Mouse (Mus musculus) MEL (cell line): Measurements from ENCODE around the gene Gm5475. TPM values are rescaled to one million over a fixed set of nuclear protein-coding genes. Genes with fewer than 3 reads are reported as not detected.

Experiments
- DNase-seq: peaks from one replicate; pipeline ENCODE4 v3.0.0; 2011; ENCODE audit warnings: low read depth, low spot score
- H3K27ac ChIP-seq: 2 replicates; pipeline ENCODE4 v1.5.1; 2012; ENCODE audit warnings: low read depth, mild to moderate bottlenecking, control low read depth, low read length, moderate library complexity; ENCODE audit not compliant: control insufficient read depth
- H3K27me3 ChIP-seq, 2 experiments: fragments of 150-350 bp in 1 of 2; sonication (generic) in 1 of 2; 2 replicates each; pipeline ENCODE4 v1.6.1; 2012; ENCODE audit warnings: low read length in 2 of 2, mild to moderate bottlenecking in 2 of 2, improper control_type of control experiment in 1 of 2, moderate library complexity in 1 of 2; ENCODE audit not compliant: insufficient read depth in 2 of 2, control insufficient read depth in 1 of 2
- H3K36me3 ChIP-seq, 2 experiments: 2 replicates each; pipeline ENCODE4 v1.6.1; 2012 to 2014; ENCODE audit warnings: low read length in 2 of 2, improper control_type of control experiment in 1 of 2, inconsistent platforms in 1 of 2, mild to moderate bottlenecking in 1 of 2; ENCODE audit not compliant: insufficient read depth in 2 of 2, control insufficient read depth in 1 of 2
- H3K4me1 ChIP-seq, 2 experiments: fragments of 150-350 bp in 1 of 2; sonication (generic) in 1 of 2; 2 replicates each; pipeline ENCODE4 v1.6.1; 2012; ENCODE audit warnings: low read length in 2 of 2, improper control_type of control experiment in 1 of 2, mild to moderate bottlenecking in 1 of 2; ENCODE audit not compliant: insufficient read depth in 2 of 2, control insufficient read depth in 1 of 2
- H3K4me3 ChIP-seq, 2 experiments: fragments of 150-350 bp in 1 of 2; sonication (generic) in 1 of 2; 2 replicates each; pipeline ENCODE4 v1.5.1; 2012; ENCODE audit warnings: low read depth in 2 of 2, low read length in 2 of 2, mild to moderate bottlenecking in 2 of 2, moderate library complexity in 2 of 2, control low read depth in 1 of 2, improper control_type of control experiment in 1 of 2; ENCODE audit not compliant: control insufficient read depth in 1 of 2, insufficient read depth in 1 of 2
- H3K79me2 ChIP-seq: 2 replicates; pipeline ENCODE4 v1.6.1; 2012; ENCODE audit warnings: mild to moderate bottlenecking, low read length, moderate library complexity; ENCODE audit not compliant: control insufficient read depth, poor library complexity, insufficient read depth
- H3K9ac ChIP-seq: 2 replicates; pipeline ENCODE4 v1.6.1; 2012; ENCODE audit warnings: low read depth, mild to moderate bottlenecking, control low read depth, low read length, moderate library complexity; ENCODE audit not compliant: control insufficient read depth, poor library complexity, severe bottlenecking
- H3K9me3 ChIP-seq: fragments of 150-350 bp; sonication (generic); replicated peaks from 2 replicates; pipeline ENCODE4 v1.6.1; 2012; ENCODE audit warnings: mild to moderate bottlenecking, low read length, improper control_type of control experiment, moderate library complexity; ENCODE audit not compliant: insufficient read depth
- CHD2 ChIP-seq: IDR thresholded peaks from 2 replicates; pipeline ENCODE4 v1.6.1; 2011; ENCODE audit warnings: low read length, improper control_type of control experiment
- CTCF ChIP-seq, 3 experiments: IDR thresholded peaks in 2 of 3; conservative IDR thresholded peaks in 1 of 3; 2 replicates each; pipeline ENCODE4 v1.5.1; 2011 to 2012; ENCODE audit warnings: low read length in 3 of 3, low read depth in 2 of 3, mild to moderate bottlenecking in 2 of 3, improper control_type of control experiment in 1 of 3, inconsistent platforms in 1 of 3, mixed read lengths in 1 of 3, moderate library complexity in 1 of 3; ENCODE audit not compliant: control insufficient read depth in 1 of 3, insufficient read depth in 1 of 3, poor library complexity in 1 of 3, severe bottlenecking in 1 of 3
- E2F4 ChIP-seq: IDR thresholded peaks from 2 replicates; pipeline ENCODE4 v1.6.1; 2011; ENCODE audit warnings: low read depth, low read length, improper control_type of control experiment, borderline replicate concordance
- ETS1 ChIP-seq: IDR thresholded peaks from 2 replicates; pipeline ENCODE4 v1.6.1; 2012; ENCODE audit warnings: low read depth, mild to moderate bottlenecking, inconsistent platforms, low read length, improper control_type of control experiment, moderate library complexity
- GABPA ChIP-seq: IDR thresholded peaks from 2 replicates; pipeline ENCODE4 v1.6.1; 2012; ENCODE audit warnings: low read depth, mild to moderate bottlenecking, inconsistent platforms, low read length, improper control_type of control experiment, moderate library complexity
- HCFC1 ChIP-seq: IDR thresholded peaks from 2 replicates; pipeline ENCODE4 v1.6.1; 2012; ENCODE audit warnings: low read depth, mild to moderate bottlenecking, inconsistent platforms, low read length, improper control_type of control experiment, moderate library complexity
- KAT2A ChIP-seq: conservative IDR thresholded peaks from 2 replicates; pipeline ENCODE4 v1.6.1; 2012; ENCODE audit warnings: low read depth, low read length, improper control_type of control experiment, inconsistent platforms
- MAFK ChIP-seq: IDR thresholded peaks from 2 replicates; pipeline ENCODE4 v1.6.1; 2011; ENCODE audit warnings: low read depth, mild to moderate bottlenecking, low read length, improper control_type of control experiment, borderline replicate concordance
- MAX ChIP-seq: IDR thresholded peaks from 2 replicates; pipeline ENCODE4 v1.6.1; 2011; ENCODE audit warnings: low read length, improper control_type of control experiment
- MAZ ChIP-seq: IDR thresholded peaks from 2 replicates; pipeline ENCODE4 v1.6.1; 2012; ENCODE audit warnings: low read depth, mild to moderate bottlenecking, inconsistent platforms, low read length, improper control_type of control experiment
- MEF2A ChIP-seq: IDR thresholded peaks from 2 replicates; pipeline ENCODE4 v1.6.1; 2014; ENCODE audit warnings: low read depth, mild to moderate bottlenecking, inconsistent platforms, low read length, improper control_type of control experiment; ENCODE audit not compliant: poor library complexity, insufficient replicate concordance, severe bottlenecking; ENCODE audit errors: extremely low read depth
- MXI1 ChIP-seq: IDR thresholded peaks from 2 replicates; pipeline ENCODE4 v1.6.1; 2011; ENCODE audit warnings: mild to moderate bottlenecking, low read depth, low read length, improper control_type of control experiment
- MYB ChIP-seq: IDR thresholded peaks from 2 replicates; pipeline ENCODE4 v1.6.1; 2011; ENCODE audit warnings: mild to moderate bottlenecking, low read depth, low read length, improper control_type of control experiment
- MYC ChIP-seq: IDR thresholded peaks from 2 replicates; pipeline ENCODE4 v1.6.1; 2011; ENCODE audit warnings: low read depth, mild to moderate bottlenecking, low read length, improper control_type of control experiment, moderate library complexity
- POLR2AphosphoS2 ChIP-seq: IDR thresholded peaks from 2 replicates; pipeline ENCODE4 v1.6.1; 2011; ENCODE audit warnings: low read length, improper control_type of control experiment
- POLR2AphosphoS5 ChIP-seq: IDR thresholded peaks from 2 replicates; pipeline ENCODE4 v1.6.1; 2012; ENCODE audit warnings: low read depth, borderline replicate concordance, mild to moderate bottlenecking, inconsistent platforms, low read length, moderate library complexity, mixed read lengths
- RAD21 ChIP-seq: IDR thresholded peaks from 2 replicates; pipeline ENCODE4 v1.6.1; 2011; ENCODE audit warnings: mild to moderate bottlenecking, low read depth, low read length, improper control_type of control experiment
- SIN3A ChIP-seq: IDR thresholded peaks from 2 replicates; pipeline ENCODE4 v1.6.1; 2012; ENCODE audit warnings: low read length, improper control_type of control experiment, inconsistent platforms
- SMC3 ChIP-seq: IDR thresholded peaks from 2 replicates; pipeline ENCODE4 v1.6.1; 2011; ENCODE audit warnings: low read depth, low read length, improper control_type of control experiment
- TBP ChIP-seq: IDR thresholded peaks from 2 replicates; pipeline ENCODE4 v1.8.0; 2011; ENCODE audit warnings: low read depth, low read length, improper control_type of control experiment
- USF2 ChIP-seq, 2 experiments: IDR thresholded peaks; 2 replicates each; pipeline ENCODE4 v1.6.1; 2011 to 2012; ENCODE audit warnings: improper control_type of control experiment in 2 of 2, low read length in 2 of 2, borderline replicate concordance in 1 of 2, inconsistent platforms in 1 of 2, low read depth in 1 of 2, mild to moderate bottlenecking in 1 of 2; ENCODE audit not compliant: insufficient read depth in 1 of 2
- ZC3H11A ChIP-seq: IDR thresholded peaks from 2 replicates; pipeline ENCODE4 v1.6.1; 2012; ENCODE audit warnings: low read depth, mild to moderate bottlenecking, inconsistent platforms, low read length, improper control_type of control experiment
- ZMIZ1 ChIP-seq: IDR thresholded peaks from 2 replicates; pipeline ENCODE4 v1.6.1; 2012; ENCODE audit warnings: low read depth, mild to moderate bottlenecking, inconsistent platforms, low read length, improper control_type of control experiment, moderate library complexity
- ZNF384 ChIP-seq: IDR thresholded peaks from 2 replicates; pipeline ENCODE4 v1.6.1; 2012; ENCODE audit warnings: low read depth, mild to moderate bottlenecking, inconsistent platforms, low read length, improper control_type of control experiment
- polyA plus RNA-seq, 2 experiments: library from polyadenylated mRNA; stranded (reverse) in 1 of 2; unstranded in 1 of 2; fragments of >175 nt in 1 of 2; fragments of >200 nt in 1 of 2; gene quantifications; 2 replicates each; pipeline versions ENCODE4 v1.2.1 to v1.2.4; 2012; ENCODE audit warnings: low replicate concordance in 2 of 2, low read depth in 1 of 2; ENCODE audit not compliant: insufficient read length in 2 of 2, insufficient read depth in 1 of 2, missing spikeins in 1 of 2
- total RNA-seq: library from RNA; depleted of rRNA; stranded (reverse); fragments of 300-350 nt; gene quantifications from 2 replicates; pipeline ENCODE4 v1.2.3, GENCODE M21; 2012

Gm5475 gene
- total and polyA plus RNA-seq, 3 experiments: 0.14 to 0.15 TPM; not detected in 1

DNA sequence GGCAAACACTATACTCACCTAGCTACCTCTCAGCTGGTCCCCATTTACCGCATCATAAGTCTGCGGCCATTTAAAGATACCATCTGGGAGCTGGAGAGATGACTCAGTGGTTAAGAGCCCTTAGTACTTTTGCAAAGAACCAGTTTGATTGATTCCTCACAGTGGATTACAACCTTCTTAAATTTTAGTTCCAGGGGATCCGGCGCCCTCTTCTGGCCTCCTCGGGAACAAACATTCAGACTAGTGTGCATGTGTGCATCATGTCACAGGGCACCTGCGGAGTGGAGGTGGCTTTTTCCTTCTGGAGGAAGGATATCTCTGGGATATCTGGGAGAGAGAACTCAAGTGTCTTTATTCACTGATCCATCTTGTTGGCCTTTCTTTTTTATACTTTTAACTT, 41.8 kb downstream of the Gm5475 start:
- H3K4me3 ChIP-seq: no peak overlapping the region
- no peaks in the 10 kb centered on the region for H3K27me3 ChIP-seq
- no peak for TF ChIP-seq E2F4
- TF ChIP-seq SIN3A: peak; percentile 43; the same call in 1 of the 2 replicates
- no peak for TF ChIP-seq CHD2
- TF ChIP-seq RAD21: peak; percentile 82
- TF ChIP-seq ZC3H11A: peak; percentile 83
- TF ChIP-seq ZNF384: peak; percentile 66; the same call in 1 of the 2 replicates
- TF ChIP-seq POLR2AphosphoS5: no peak
- peak; percentile 82 for TF ChIP-seq MYC
- 0 out of 2 replicates have a peak, but pooled peaks have one; percentile 30 for TF ChIP-seq HCFC1
- no peak for TF ChIP-seq ZMIZ1
- TF ChIP-seq MAX: no peak
- no peak for TF ChIP-seq KAT2A
- peak; percentile 87 for TF ChIP-seq SMC3
- TF ChIP-seq MXI1: no peak
- 0 out of 2 replicates have a peak, but pooled peaks have one; percentile 35 for TF ChIP-seq MAZ
- no peak for TF ChIP-seq MYB
- no peak for TF ChIP-seq MEF2A
- TF ChIP-seq POLR2AphosphoS2: no peak
- TF ChIP-seq CTCF (IDR thresholded peaks at IDR 0.05 in 2 of 3, conservative IDR thresholded peaks at IDR 0.05 in 1 of 3; ENCODE audit: control insufficient read depth in 1 of 3, insufficient read depth in 1 of 3, low read depth in 2 of 3, low read length in 3 of 3, poor library complexity in 1 of 3, severe bottlenecking in 1 of 3): peak; percentile 86 to 93 (median 90)
- no peak for TF ChIP-seq MAFK
- peak; percentile 21; the same call in 1 of the 2 replicates for TF ChIP-seq ETS1
- no peak for TF ChIP-seq USF2 (IDR thresholded peaks at IDR 0.05; ENCODE audit: borderline replicate concordance in 1 of 2, insufficient read depth in 1 of 2, low read depth in 1 of 2, low read length in 2 of 2)
- no peak for TF ChIP-seq GABPA
- no peak for TF ChIP-seq TBP
- TF ChIP-seq, all 39 proteins: peak for 10
- H3K9ac ChIP-seq: no peak overlapping the region
- H3K36me3 ChIP-seq: peaks cover 0 to 2% of the 10 kb centered on the region in 2 experiments; a peak in 1 of 4 replicates
- H3K79me2 ChIP-seq: peaks cover 6% of the 10 kb centered on the region
- DNase-seq: peak; percentile 89
- H3K4me1 ChIP-seq: peaks cover 0 to 13% of the 10 kb centered on the region in 2 experiments
- no peak overlapping the region for H3K27ac ChIP-seq
- no peaks in the 10 kb centered on the region for H3K9me3 ChIP-seq
